Mouse (Mus musculus) Patski (cell line): Measurements from ENCODE around the gene Ptprn. TPM values are rescaled to one million over a fixed set of nuclear protein-coding genes. Genes with fewer than 3 reads are reported as not detected.

Experiments
- ATAC-seq: fragments of 100-300 bp; one replicate; pipeline ENCODE4 v1.8.0; 2021
- CTCF ChIA-PET: fragments of 350-600 bp; sonication (Branson Sonifier 250); formaldehyde crosslinking; loops from one replicate; lab custom pipeline; 2022; ENCODE audit warnings: inconsistent platforms; lab: Charles Lee
- POLR2A ChIA-PET: fragments of 350-600 bp; sonication (Branson Sonifier 250); formaldehyde crosslinking; loops from one replicate; lab custom pipeline; 2022; ENCODE audit warnings: antibody characterized with exemption, inconsistent platforms; lab: Charles Lee
- DNase-seq: peaks from one replicate; pipeline ENCODE4 v3.0.0-alpha.2; 2011; ENCODE audit warnings: low read depth, low spot score
- H3K27me3 ChIP-seq: fragments of 371-371 bp; one replicate; pipeline ENCODE4 v1.5.1; 2021
- CTCF ChIP-seq: fragments of 100-300 bp; IDR thresholded peaks from one replicate; pipeline ENCODE4 v1.5.1; 2021
- in situ Hi-C: fragments of 300-500 bp; cut with MboI; formaldehyde crosslinking; loops from 3 replicates; pipeline ENCODE4 v1.11.1; 2018; ENCODE audit warnings: low pct_unique_long_range_greater_than_20kb, mixed read lengths
- polyA plus RNA-seq: library from polyadenylated mRNA; unstranded; gene quantifications from one replicate; pipeline ENCODE4 v1.2.3, GENCODE M21; 2021

Ptprn gene
- polyA plus RNA-seq, result 0.33 TPM

DNA sequence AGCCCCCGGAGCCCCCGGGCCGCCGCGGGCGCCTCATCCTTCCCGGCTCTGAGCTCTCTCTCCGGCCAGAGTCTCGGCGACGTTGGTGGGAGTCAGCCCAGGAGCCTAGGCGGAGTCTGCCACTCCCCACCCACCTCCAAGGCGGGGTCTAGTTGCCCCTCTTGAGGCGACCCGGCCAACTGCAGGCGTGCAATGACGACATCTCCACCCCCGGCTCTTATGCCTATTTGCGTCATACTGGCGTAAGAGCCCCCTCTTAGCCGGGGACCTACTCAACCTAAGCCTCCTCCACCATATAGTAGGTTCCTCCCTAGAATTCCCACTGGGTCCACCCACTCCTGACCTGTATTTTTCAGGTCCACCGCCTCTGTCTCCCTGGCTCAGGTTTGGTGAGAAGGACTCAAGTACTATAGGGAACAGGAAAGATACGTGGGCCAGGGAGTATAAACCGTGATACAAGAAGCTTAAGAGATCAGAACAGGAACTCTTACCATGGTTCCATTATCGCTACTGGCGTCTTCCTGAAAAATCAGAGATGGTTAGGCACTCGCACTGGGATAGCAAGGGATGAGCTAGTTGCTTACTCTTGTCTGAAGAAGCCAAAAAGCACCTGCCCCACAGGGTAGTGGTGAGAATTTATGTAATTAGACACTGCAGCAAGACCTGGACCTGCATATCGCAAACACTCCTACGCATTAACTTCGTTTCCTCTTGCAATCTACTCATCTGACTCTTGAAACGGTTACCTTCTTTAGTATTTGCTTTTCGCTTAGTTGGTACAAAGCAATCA lies at the start of gene Ptprn:
TSS of gene Ptprn (minus strand) at position 412 of the 790 bp plus-strand sequence.
- CTCF ChIA-PET, result interaction anchor here (1.2 kb wide), 1 partner anchor 10 kb away, joined by 6 read pairs; no protein-coding TSS in a partner anchor
- TF ChIP-seq CTCF, result no peak
- no peak for ATAC-seq
- H3K27me3 ChIP-seq, result peaks cover 51% of the 10 kb centered on the region
- in situ Hi-C loops, result loop anchor here (10.0 kb wide), 1 partner anchor 319 kb away; no protein-coding TSS in a partner anchor
- no peak for DNase-seq
- POLR2A ChIA-PET, result no interaction called here

DNA sequence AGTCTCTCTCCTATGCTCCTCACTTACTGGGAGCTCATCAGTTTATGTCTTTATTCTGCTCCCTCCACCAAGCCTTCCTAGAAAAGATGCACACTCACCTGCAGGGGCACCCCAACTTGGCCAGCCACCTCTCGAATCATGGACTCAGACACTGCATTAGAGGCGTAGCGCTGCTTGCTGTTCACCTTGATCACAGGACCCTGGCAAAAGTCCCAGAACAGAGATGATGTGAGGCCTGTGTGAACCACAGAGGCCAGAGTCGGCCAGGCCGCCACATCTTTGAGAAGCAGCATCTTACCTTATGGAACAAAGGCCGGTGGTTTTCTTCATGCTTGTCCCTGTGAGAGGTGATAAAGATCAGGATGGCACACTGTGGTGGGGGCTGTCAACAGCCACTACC lies 47.4 kb upstream of the Ptprn start:
- CTCF ChIA-PET, result interaction anchor here (1.5 kb wide), 1 partner anchor 9 kb away, joined by 4 read pairs; no protein-coding TSS in a partner anchor
- H3K27me3 ChIP-seq, result no peaks in the 10 kb centered on the region
- in situ Hi-C loops, result no loop called here
- POLR2A ChIA-PET, result no interaction called here
- ATAC-seq (no peak), DNase-seq (no peak)
- no peak for TF ChIP-seq CTCF

DNA sequence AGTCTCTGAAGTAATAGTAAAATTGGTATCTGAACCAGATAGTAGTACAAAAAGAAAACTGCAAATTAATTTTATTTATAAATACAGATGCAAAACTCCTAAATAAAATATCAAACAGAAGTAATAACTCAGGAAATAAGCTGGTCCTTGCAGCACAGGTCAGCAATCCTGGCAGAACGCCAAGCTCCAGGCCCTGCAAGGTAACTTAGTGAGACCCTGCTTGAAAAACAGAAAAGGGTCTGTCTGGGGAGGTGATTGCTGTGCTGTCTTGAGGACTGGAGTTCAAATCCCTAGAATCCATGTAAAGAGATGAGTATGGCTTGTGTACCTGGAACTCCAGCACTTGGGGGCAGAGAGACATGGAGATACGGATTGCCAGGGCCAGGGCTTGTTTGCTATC lies 40.4 kb upstream of the Ptprn start:
- H3K27me3 ChIP-seq, result no peaks in the 10 kb centered on the region
- DNase-seq (no peak), ATAC-seq (no peak)
- ChIA-PET CTCF (no interaction called here), POLR2A (no interaction called here)
- in situ Hi-C loops, result no loop called here
- TF ChIP-seq CTCF, result no peak

- CTCF ChIA-PET, result interaction anchor here (1.0 kb wide), 1 partner anchor 43 kb away, joined by 3 read pairs; no protein-coding TSS in a partner anchor
- no peaks in the 10 kb centered on the region for H3K27me3 ChIP-seq
- no peak for TF ChIP-seq CTCF
- ATAC-seq (no peak), DNase-seq (no peak)
- in situ Hi-C loops, result no loop called here
- POLR2A ChIA-PET, result no interaction called here
These were observed 30.0 kb upstream of the Ptprn start for GRCm38 (mm10) chr1:75294294-75294693.

- DNase-seq, result no peak
- no peak for TF ChIP-seq CTCF
- in situ Hi-C loops, result no loop called here
- CTCF ChIA-PET, result interaction anchor here (1.0 to 1.3 kb wide), 2 partner anchors 12 to 42 kb away, joined by 3 read pairs; no protein-coding TSS in a partner anchor
- H3K27me3 ChIP-seq, result no peaks in the 10 kb centered on the region
- peak; percentile 24 for ATAC-seq
- POLR2A ChIA-PET, result no interaction called here
These were observed 29.0 kb upstream of the Ptprn start for GRCm38 (mm10) chr1:75293331-75293701.

DNA sequence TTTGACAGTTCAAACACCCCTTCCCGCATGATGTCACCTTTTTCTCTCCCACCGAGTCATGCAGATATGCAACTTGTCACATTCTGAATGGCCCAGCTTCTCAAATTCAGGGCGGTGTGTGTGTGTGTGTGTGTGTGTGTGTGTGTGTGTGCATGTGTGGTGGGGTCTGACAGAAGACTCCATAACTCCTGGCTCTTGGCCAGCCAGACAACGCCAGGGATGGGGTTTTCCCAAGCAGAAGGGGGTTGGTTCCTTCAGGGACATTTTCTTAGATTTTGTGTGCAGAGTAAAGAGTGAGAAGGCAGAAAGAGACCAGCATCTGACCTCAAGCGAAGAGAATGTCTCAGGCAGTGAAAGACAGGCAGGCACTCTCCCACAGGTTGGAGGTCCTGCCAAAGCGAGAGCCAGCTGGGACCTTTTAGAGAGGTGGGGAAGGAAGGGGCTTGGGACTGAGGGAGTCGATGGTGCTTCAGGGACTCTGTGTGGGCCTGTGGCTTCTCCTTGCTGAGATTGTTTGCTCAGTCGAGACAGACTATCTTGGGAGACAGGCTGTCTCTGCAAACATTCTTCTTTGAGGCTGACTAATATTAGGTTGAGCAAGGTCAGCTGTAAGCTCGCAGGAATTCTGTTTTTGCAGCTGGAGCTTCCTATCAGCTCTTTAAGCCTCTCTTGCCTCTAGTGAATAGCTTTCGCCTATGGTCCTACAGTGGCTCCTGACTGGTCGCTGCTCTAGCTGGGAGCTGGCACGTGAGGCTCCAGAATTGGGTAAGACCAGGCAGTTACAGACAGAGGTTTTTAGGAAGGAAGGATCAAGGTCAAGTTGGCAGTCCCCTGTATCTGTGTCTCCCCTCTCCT lies 28.4 kb upstream of the Ptprn start:
- TF ChIP-seq CTCF, result no peak
- DNase-seq (peak; percentile 27), ATAC-seq (peak; percentile 87)
- CTCF ChIA-PET, result interaction anchor here (1.3 kb wide), 1 partner anchor 13 kb away, joined by 3 read pairs; no protein-coding TSS in a partner anchor
- POLR2A ChIA-PET, result no interaction called here
- in situ Hi-C loops, result no loop called here
- H3K27me3 ChIP-seq, result no peaks in the 10 kb centered on the region

GRCm38 (mm10) chr1:75291321-75291720 lies 27.0 kb upstream of the Ptprn start:
- no peak for ATAC-seq
- TF ChIP-seq CTCF, result no peak
- no peak for DNase-seq
- H3K27me3 ChIP-seq, result peaks cover 2% of the 10 kb centered on the region
- ChIA-PET CTCF (no interaction called here), POLR2A (no interaction called here)
- in situ Hi-C loops, result no loop called here

DNA sequence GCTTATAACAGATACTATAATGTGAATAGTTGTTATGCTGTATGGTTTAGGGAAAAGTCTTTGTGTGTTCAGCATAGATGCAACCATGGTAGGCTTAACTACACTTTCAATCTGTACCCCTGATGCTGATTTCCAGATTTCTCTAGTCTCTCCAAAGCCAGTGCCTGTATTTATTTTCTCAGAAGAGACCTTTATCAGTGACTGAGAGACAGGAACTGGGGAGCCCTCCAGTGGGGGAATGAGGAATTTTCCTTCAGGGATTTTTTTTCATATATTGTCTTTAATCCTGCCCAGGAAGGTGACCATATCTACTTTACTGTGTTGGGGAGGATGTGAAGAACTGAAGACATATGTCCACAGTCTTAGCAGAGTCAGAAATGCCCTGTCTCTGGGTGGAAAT lies 26.3 kb upstream of the Ptprn start:
- ATAC-seq, result no peak
- H3K27me3 ChIP-seq, result peaks cover 7% of the 10 kb centered on the region
- in situ Hi-C loops, result no loop called here
- TF ChIP-seq CTCF, result peak; percentile 57
- no peak for DNase-seq
- ChIA-PET POLR2A (no interaction called here), CTCF (no interaction called here)

DNA sequence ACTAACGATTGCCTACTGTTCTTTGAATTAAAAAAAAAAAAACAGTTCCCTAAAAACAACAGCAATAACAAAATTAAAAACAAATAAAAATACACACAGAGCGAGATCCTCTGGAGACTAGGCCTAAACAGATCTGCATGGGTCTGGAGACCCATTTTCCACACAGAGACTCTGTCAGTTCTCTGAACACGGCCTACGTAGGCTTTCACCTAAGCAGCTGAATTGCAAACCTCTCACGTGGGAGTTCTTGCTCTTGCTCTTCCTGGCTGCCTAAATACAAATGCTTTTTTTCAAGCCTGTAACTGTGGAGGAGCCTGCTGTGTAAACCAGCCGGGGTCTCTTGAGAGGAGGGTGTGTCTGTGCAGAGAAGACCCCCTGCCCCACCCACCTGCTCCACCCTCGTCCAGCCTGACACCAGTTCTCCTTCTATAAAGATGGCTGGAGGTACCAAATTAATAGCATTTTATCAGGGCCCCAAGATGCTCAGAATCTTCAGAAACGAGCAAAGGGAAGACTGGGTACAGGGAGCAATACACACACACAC lies 25.7 kb upstream of the Ptprn start:
- no peak for ATAC-seq
- peaks cover 7% of the 10 kb centered on the region for H3K27me3 ChIP-seq
- POLR2A ChIA-PET, result no interaction called here
- CTCF ChIA-PET, result no interaction called here
- no peak for TF ChIP-seq CTCF
- no peak for DNase-seq
- in situ Hi-C loops, result no loop called here

DNA sequence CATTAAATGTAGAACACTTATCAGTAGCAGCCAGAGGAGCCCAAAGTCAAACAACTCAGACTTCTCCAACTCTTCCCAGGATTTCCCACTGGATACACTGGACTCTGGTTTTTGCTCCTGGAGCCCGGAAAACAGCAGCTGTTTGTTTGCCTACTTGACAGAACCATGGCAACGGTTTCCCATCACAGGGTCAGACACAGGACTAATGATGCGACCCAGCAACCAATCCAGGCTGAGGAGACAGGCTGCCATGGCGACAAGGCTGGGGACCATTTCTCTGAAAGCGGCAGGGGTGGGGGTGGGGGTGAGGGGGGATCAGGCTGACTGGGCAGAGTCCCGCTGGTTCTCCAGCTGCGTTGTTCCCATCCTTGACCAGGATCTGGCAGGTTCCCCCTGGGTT lies 25.1 kb upstream of the Ptprn start:
- ATAC-seq (no peak), DNase-seq (no peak)
- in situ Hi-C loops, result no loop called here
- POLR2A ChIA-PET, result no interaction called here
- H3K27me3 ChIP-seq, result peaks cover 7% of the 10 kb centered on the region
- no peak for TF ChIP-seq CTCF
- CTCF ChIA-PET, result interaction anchor here (0.6 kb wide), 1 partner anchor 13 kb away, joined by 4 read pairs; no protein-coding TSS in a partner anchor
